Mouse (Mus musculus): ENCODE measurements around the gene Dnaja4.

Dnaja4 gene

GRCm38 (mm10) chr9:54752944-54753295, 54.2 kb downstream of the Dnaja4 start:
- DNase-seq: no peak

- DNase-seq: peak in 1 of 2 experiments; percentile 11
Observed at GRCm38 (mm10) chr9:54759592-54759991, 60.9 kb downstream of the Dnaja4 start.

GRCm38 (mm10) chr9:54764091-54764490, 65.4 kb downstream of the Dnaja4 start:
- no peak for DNase-seq

- no peak for DNase-seq
Observed at GRCm38 (mm10) chr9:54764561-54765217, 66.0 kb downstream of the Dnaja4 start, which contains the start of gene Crabp1. Crabp1 (plus strand) TSS chr9:54764748.

GRCm38 (mm10) chr9:54765336-54766085, 66.8 kb downstream of the Dnaja4 start:
- no peak for DNase-seq
